Mouse (Mus musculus) midbrain, embryonic 13.5 days (tissue): Measurements from ENCODE around the gene E2f2. TPM values are rescaled to one million over a fixed set of nuclear protein-coding genes. Genes with fewer than 3 reads are reported as not detected.

Experiments
- ATAC-seq: fragments of 200-750 bp; cut with Nextera tagmentation; 2 replicates; pipeline ENCODE4 v1.8.0; 2017; ENCODE audit warnings: mild to moderate bottlenecking, moderate TSS enrichment, moderate library complexity
- H3K27ac ChIP-seq: fragments of 300-500 bp; sonication (generic); 2 replicates; pipeline ENCODE4 v1.5.1; 2015; ENCODE audit warnings: inconsistent platforms, mild to moderate bottlenecking, moderate library complexity
- H3K27me3 ChIP-seq: fragments of 300-500 bp; sonication (generic); 2 replicates; pipeline ENCODE4 v1.6.1; 2015; ENCODE audit warnings: mild to moderate bottlenecking, inconsistent platforms
- H3K36me3 ChIP-seq: fragments of 300-500 bp; sonication (generic); 2 replicates; pipeline ENCODE4 v1.6.1; 2015; ENCODE audit warnings: mild to moderate bottlenecking, inconsistent platforms
- H3K4me1 ChIP-seq: fragments of 300-500 bp; sonication (generic); replicated peaks from 2 replicates; pipeline ENCODE4 v1.6.1; 2015; ENCODE audit warnings: inconsistent platforms
- H3K4me2 ChIP-seq: fragments of 300-500 bp; sonication (generic); replicated peaks from 2 replicates; pipeline ENCODE4 v1.6.1; 2015; ENCODE audit warnings: moderate library complexity, mild to moderate bottlenecking, inconsistent platforms
- H3K4me3 ChIP-seq: fragments of 300-500 bp; sonication (generic); replicated peaks from 2 replicates; pipeline ENCODE4 v1.5.1; 2015; ENCODE audit warnings: mild to moderate bottlenecking, inconsistent platforms
- H3K9ac ChIP-seq: fragments of 300-500 bp; sonication (generic); replicated peaks from 2 replicates; pipeline ENCODE4 v1.6.1; 2015; ENCODE audit warnings: mild to moderate bottlenecking, inconsistent platforms
- H3K9me3 ChIP-seq: fragments of 300-500 bp; sonication (generic); 2 replicates; pipeline ENCODE4 v1.6.1; 2016; ENCODE audit warnings: mild to moderate bottlenecking, inconsistent platforms
- WGBS: fragments of 180-500 bp; shearing (Covaris S2); methylation state at CpG from one replicate; pipeline ENCODE4 v1.1.7; 2015; 5-methylcytosine and 5-hydroxymethylcytosine counted together
- polyA plus RNA-seq: library from polyadenylated mRNA; unstranded; fragments of >200 nt; fragmentation: Nextera tagmentation; extraction: Ambion mirVana; gene quantifications from 2 replicates; pipeline ENCODE4 v1.2.1, GENCODE M21; 2015

E2f2 gene
- polyA plus RNA-seq, 1 experiment from 2014 or later: 3.8 TPM

DNA sequence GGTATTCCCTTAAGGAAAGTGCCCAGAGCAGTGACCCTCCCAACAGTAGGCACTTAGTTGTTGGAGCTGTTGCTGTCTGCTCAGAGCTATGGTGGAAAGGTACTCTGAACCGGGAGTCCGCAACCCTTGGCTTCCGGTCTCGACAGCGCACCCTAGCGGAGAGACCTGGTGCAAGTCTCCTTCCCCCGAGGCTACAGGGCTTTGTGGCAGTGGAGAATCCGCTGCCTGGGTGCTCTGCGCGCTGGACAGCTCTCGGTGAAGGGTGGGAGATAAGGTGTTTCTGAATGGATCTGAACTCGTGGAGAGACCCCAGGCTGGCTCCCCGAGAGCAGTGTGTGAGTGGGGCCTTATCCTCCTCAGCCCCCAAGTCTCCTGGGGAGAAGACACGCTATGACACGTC, 7.8 kb downstream of the E2f2 start:
- H3K4me3 ChIP-seq: peak overlapping the region; percentile 32
- peak; percentile 57 for ATAC-seq
- peak overlapping the region; percentile 53 for H3K9ac ChIP-seq
- H3K36me3 ChIP-seq: no peaks in the 10 kb centered on the region
- H3K4me1 ChIP-seq: peaks cover 44% of the 10 kb centered on the region
- H3K4me2 ChIP-seq: peak overlapping the region; percentile 54
- H3K27me3 ChIP-seq: no peaks in the 10 kb centered on the region
- 3% methylated on average over 15 of the region's 15 CpGs for WGBS
- H3K9me3 ChIP-seq: no peaks in the 10 kb centered on the region
- H3K27ac ChIP-seq: no peak overlapping the region

DNA sequence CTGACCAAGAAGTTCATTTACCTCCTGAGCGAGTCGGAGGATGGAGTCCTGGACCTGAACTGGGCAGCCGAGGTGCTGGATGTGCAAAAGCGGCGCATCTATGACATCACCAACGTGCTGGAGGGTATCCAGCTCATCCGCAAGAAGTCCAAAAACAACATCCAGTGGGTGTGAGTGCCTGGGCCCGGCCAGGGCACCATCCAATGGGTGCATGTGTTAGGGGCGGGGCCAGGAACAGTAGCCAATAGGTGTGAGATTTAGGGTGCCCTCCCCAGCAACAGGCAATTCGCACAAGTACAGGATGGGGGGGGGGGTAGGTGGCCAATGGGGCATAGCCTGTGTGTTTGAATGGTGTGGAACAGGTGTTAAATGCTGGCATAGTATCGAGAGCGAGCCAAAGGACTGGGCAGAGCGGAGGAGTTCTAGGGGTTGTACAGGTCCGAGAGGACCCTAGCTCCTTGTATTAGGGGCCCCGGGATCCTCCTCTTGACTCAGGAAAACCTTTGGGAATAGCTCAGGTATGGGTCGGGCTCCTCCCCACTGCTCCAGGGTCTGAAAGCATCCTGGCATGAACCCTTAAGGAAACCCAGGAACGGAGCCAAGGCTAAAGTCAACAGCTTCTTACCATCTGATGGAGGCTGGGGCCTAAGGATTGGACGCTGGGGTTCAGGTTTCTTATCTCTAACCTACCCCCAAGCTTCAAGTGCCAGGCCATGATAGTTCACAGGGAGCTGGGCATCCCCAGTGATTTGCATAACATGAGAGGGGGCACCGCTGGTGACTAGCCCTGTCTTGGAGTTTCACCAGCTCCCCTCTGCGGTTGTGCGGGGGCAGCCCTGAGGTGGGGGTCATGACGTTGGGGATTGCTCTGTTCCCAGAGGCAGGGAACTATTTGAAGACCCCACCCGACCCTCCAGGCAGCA, 8.5 kb downstream of the E2f2 start:
- Histone ChIP-seq H3K4me2 (peak overlapping the region; percentile 54), H3K27ac (no peak overlapping the region), H3K4me3 (peak overlapping the region; percentile 32), H3K4me1 (peaks cover 44% of the 10 kb centered on the region), H3K9me3 (no peaks in the 10 kb centered on the region), H3K36me3 (no peaks in the 10 kb centered on the region), H3K9ac (peak overlapping the region; percentile 53), H3K27me3 (no peaks in the 10 kb centered on the region)
- peak; percentile 79 for ATAC-seq
- 21% methylated on average over 23 of the region's 23 CpGs for WGBS

DNA sequence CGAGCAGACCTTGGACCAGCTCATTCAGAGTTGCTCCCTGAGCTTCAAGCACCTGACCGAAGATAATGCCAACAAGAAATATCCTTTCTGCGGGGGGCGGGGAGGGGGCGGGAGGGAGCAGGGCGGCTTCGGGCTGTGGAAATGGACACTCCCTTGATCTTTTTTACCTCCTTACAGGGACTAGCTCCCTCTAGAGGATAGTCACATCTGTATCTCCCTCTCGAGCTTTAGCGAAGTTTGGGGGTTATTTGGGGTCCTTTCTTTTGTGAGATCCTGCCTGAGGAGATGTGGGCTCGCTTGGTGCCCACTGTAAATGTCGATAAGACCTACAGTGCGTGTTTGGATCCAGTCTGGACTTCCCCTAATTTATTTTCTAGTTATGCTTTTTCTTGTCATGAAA, 9.2 kb downstream of the E2f2 start:
- Histone ChIP-seq H3K4me2 (peak overlapping the region; percentile 54; the same call in 1 of the 2 replicates), H3K4me3 (no peak overlapping the region), H3K9me3 (no peaks in the 10 kb centered on the region), H3K27me3 (no peaks in the 10 kb centered on the region), H3K36me3 (0 out of 2 replicates have a peak, but pooled peaks cover 2% of the 10 kb centered on the region), H3K9ac (no peak overlapping the region), H3K27ac (no peak overlapping the region), H3K4me1 (peaks cover 37% of the 10 kb centered on the region)
- no peak for ATAC-seq
- 27% methylated on average over 12 of the region's 12 CpGs for WGBS

DNA sequence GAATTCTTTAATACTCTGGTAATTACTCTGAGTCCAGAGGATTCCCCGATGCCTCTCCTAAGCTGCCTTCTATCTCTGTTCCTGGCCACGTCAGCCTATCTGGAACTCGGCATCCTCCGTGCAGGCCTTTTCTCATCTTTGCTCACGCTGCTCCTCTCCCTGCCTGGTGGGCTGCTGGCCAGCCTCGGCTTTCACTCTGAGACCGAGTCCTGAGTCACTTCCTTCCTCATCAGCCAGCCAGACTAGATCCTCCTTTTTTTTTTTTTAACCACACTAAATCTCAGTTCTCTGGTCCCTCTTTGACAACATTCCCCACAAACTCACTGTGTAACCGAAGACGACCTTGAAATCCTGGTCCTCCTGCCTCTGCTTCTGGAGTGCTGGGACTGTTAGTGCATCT, 13.2 kb downstream of the E2f2 start:
- peaks cover 11% of the 10 kb centered on the region for H3K4me1 ChIP-seq
- H3K4me3 ChIP-seq: no peak overlapping the region
- no peaks in the 10 kb centered on the region for H3K27me3 ChIP-seq
- no peak overlapping the region for H3K4me2 ChIP-seq
- H3K9ac ChIP-seq: no peak overlapping the region
- WGBS: 89% methylated on average over 9 of the region's 9 CpGs
- ATAC-seq: no peak
- peaks cover 11% of the 10 kb centered on the region; the same call in 1 of the 2 replicates for H3K36me3 ChIP-seq
- no peaks in the 10 kb centered on the region for H3K9me3 ChIP-seq
- H3K27ac ChIP-seq: no peak overlapping the region

DNA sequence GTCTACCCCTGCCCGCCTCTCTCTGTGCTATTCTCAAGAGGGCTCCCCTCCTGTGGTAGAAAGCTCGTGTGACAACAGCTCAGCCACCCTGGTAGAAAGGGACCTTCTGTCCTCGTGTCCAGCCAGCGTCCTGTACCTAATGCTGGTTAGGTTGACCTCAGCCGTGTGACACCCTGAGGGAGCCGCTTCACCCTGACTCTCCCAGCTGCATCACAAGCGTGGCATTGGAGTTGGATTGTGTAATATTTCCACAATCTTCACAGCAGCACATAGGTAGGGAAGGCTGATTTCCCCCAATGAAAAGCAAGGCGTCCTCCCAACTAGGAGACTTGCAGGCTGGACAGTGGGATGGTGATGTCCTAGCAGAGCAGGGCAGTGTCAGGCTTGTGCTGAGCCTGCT, 14.1 kb downstream of the E2f2 start:
- H3K27me3 ChIP-seq: no peaks in the 10 kb centered on the region
- 91% methylated on average over 8 of the region's 8 CpGs for WGBS
- H3K4me1 ChIP-seq: peaks cover 2% of the 10 kb centered on the region; the same call in 1 of the 2 replicates
- H3K9ac ChIP-seq: no peak overlapping the region
- H3K36me3 ChIP-seq: peaks cover 14% of the 10 kb centered on the region; the same call in 1 of the 2 replicates
- no peak for ATAC-seq
- H3K4me3 ChIP-seq: no peak overlapping the region
- H3K4me2 ChIP-seq: no peak overlapping the region
- H3K27ac ChIP-seq: no peak overlapping the region
- no peaks in the 10 kb centered on the region for H3K9me3 ChIP-seq

DNA sequence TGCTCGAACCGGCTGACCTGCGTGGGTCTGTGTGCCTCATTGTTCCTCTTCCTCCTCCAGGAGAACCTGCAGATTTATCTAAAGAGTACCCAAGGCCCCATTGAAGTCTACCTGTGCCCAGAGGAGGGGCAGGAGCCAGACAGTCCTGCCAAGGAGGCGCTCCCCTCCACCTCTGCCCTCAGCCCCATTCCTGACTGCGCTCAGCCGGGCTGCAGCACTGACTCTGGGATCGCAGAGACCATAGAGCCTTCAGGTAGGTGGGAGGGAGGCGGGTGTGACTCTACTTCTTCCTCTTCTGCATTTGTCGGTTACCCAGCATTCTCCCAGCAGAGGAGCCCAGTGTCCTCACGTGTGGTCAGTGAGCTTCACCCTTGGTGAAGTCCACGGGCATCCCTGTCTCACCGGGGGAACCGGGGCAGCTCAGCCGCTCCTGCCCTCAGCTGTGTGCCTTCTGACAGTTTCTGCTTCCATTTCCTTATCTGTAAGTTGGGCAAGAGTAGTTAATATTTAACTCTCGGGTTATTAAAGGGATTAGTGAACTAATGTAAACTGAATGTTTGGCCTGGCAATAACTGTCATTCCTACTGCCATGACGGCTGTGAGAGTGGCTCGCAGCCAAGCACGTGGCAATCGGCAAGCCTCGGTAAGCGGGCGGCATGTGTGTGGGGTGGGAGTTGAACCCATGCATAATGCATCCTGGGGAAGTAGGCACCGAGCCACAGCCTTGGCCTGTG, 14.7 kb downstream of the E2f2 start:
- Histone ChIP-seq H3K4me1 (no peaks in the 10 kb centered on the region), H3K9ac (no peak overlapping the region), H3K27ac (no peak overlapping the region), H3K36me3 (peaks cover 14% of the 10 kb centered on the region; the same call in 1 of the 2 replicates), H3K4me2 (no peak overlapping the region), H3K4me3 (no peak overlapping the region), H3K9me3 (no peaks in the 10 kb centered on the region), H3K27me3 (no peaks in the 10 kb centered on the region)
- 90% methylated on average over 23 of the region's 23 CpGs for WGBS
- no peak for ATAC-seq

DNA sequence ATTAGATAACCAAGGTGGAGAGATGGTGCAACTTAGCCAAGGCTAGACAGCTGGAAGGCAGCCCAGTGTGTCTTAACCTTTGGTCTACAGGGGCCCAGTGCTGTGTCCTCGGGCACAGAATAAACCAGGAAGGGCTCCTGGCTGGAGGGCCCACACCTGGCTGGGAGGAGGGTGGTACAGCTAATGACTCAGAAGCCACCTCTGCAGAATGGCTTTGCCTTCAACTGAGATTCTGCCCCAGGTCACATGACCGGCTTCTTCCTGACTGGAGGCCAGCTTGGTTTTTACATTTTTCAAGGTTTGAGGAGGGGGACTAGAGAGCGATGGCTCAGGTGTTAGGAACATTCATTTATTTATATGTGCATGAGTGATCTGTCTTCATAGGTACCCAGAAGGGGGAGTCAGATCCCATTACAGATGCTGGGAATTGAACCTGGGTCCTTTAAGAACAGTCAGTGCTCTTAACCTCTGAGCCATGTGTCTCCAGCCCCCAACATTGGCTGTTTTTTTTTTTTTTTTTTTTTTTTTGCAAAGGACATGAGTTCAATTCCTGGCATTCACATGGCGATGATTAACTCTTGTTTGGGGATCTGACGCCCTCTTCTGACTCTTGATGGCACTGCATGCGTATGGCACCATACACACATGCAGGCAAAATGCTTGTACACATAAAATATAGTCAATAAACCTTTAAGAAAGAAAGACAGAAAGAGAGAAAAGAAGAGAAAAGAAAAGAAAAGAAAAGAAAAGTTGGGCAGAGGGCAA, 17.0 kb downstream of the E2f2 start:
- H3K36me3 ChIP-seq: peaks cover 21% of the 10 kb centered on the region; the same call in 1 of the 2 replicates
- no peak for ATAC-seq
- no peaks in the 10 kb centered on the region for H3K27me3 ChIP-seq
- H3K4me1 ChIP-seq: no peaks in the 10 kb centered on the region
- H3K9ac ChIP-seq: no peak overlapping the region
- no peak overlapping the region for H3K4me3 ChIP-seq
- H3K27ac ChIP-seq: no peak overlapping the region
- WGBS: 87% methylated on average over 6 of the region's 6 CpGs
- H3K4me2 ChIP-seq: no peak overlapping the region
- no peaks in the 10 kb centered on the region for H3K9me3 ChIP-seq

DNA sequence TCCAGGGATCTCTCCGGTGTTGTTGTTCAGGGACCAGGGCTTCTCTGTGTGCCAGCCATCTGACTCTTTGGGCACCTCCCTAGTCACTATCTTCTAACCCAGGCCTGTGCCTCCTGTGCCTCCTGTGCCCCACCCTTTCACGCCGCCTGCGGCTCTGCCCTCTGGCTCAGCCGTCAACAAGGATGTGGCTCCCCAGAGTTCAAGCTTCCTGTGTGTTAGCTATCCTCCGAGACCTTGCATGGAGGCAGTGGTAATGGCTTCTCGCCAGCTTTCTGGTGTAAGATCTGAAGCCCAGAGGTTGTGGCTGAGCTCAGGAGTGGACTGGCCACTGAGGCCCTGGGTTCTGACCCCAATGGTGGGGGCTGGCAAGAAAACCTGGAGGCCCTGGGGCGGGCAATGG, 17.7 kb downstream of the E2f2 start:
- Histone ChIP-seq H3K4me3 (no peak overlapping the region), H3K9ac (no peak overlapping the region), H3K4me2 (no peak overlapping the region), H3K36me3 (peaks cover 21% of the 10 kb centered on the region; the same call in 1 of the 2 replicates), H3K9me3 (no peaks in the 10 kb centered on the region), H3K27ac (no peak overlapping the region), H3K27me3 (no peaks in the 10 kb centered on the region), H3K4me1 (no peaks in the 10 kb centered on the region)
- ATAC-seq: no peak
- 85% methylated on average over 8 of the region's 8 CpGs for WGBS

DNA sequence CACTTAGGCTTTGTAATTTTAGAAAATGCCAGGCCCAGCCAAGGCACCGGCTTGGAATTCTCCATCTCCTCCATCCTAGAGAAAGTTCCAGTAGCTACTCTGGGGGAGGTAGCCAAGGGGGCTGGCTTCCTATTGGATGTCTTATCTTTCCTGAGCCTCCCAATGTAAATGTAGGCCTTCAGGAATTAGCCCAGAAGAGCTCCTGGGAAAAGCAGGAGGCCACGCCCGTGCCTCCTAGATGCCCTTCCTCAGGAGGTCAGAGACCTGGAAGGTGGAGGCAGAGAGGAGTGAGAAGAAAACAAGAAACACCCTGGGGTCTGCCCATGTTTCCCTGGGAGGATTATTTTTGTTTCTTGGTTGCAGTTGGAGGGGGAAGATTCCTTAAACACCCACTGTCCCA, 21.4 kb downstream of the E2f2 start:
- no peak for ATAC-seq
- Histone ChIP-seq H3K27me3 (no peaks in the 10 kb centered on the region), H3K9ac (no peak overlapping the region), H3K27ac (no peak overlapping the region), H3K4me3 (no peak overlapping the region), H3K4me2 (no peak overlapping the region), H3K36me3 (peaks cover 11% of the 10 kb centered on the region; the same call in 1 of the 2 replicates), H3K4me1 (no peaks in the 10 kb centered on the region), H3K9me3 (no peaks in the 10 kb centered on the region)
- 85% methylated on average over 3 of the region's 3 CpGs for WGBS

DNA sequence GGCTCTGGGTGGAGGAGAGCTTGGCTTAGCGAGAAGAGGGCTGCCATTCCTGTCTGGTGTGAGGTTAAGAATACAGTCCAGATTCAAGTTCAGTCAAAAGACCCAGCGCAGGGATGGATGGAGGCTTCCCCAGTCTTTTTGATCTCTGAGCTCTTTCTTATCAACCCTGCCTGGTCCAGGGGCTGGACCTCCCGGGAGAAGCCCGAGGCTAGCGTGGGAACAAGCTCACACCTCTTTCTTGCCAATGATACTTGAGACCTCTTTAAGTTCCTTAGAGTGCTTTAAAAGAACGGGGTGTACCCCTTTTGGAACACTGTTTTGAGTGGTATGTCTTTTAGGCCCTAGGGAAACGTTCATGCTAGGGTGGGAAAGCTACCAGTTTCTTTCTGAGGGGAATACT, 22.8 kb downstream of the E2f2 start:
- H3K9ac ChIP-seq: no peak overlapping the region
- no peak overlapping the region for H3K27ac ChIP-seq
- no peak for ATAC-seq
- WGBS: 62% methylated on average over 7 of the region's 7 CpGs
- H3K36me3 ChIP-seq: peaks cover 11% of the 10 kb centered on the region; the same call in 1 of the 2 replicates
- H3K4me3 ChIP-seq: no peak overlapping the region
- no peaks in the 10 kb centered on the region for H3K27me3 ChIP-seq
- no peaks in the 10 kb centered on the region for H3K9me3 ChIP-seq
- H3K4me1 ChIP-seq: no peaks in the 10 kb centered on the region
- no peak overlapping the region for H3K4me2 ChIP-seq

DNA sequence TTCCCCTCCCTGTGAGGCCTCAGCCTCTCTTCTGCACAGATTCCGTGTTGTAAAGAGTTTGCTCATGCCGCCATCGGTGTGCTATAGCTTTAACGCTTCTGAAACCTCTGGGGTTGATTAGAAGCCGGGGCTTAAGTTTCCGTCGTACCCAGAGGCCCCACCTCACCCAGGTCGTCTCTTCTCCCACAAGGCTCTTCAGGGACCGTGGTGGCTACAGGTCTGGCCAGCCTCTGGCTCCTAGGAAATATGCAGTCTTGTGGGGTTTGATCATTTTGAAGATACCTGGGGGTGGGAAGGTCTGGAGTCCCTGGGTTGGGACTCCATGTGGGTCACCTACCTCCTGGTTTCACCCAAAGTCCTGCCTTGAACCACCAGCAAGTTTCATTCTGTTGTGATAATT, 23.4 kb downstream of the E2f2 start:
- Histone ChIP-seq H3K9ac (no peak overlapping the region), H3K27me3 (no peaks in the 10 kb centered on the region), H3K9me3 (no peaks in the 10 kb centered on the region), H3K36me3 (peaks cover 11% of the 10 kb centered on the region; the same call in 1 of the 2 replicates), H3K27ac (no peak overlapping the region), H3K4me3 (no peak overlapping the region), H3K4me2 (no peak overlapping the region), H3K4me1 (no peaks in the 10 kb centered on the region)
- no peak for ATAC-seq
- WGBS: 84% methylated on average over 9 of the region's 9 CpGs
